Mouse (Mus musculus): ENCODE data around the gene Taz. TPM values are rescaled to one million over a fixed set of nuclear protein-coding genes. Genes with fewer than 3 reads are reported as not detected.
A peak's percentile ranks its signal among the peaks of the same experiment; 100 is the strongest.

Taz gene
- polyA plus RNA-seq, 1 experiment: 79.6 TPM

GRCm38 (mm10) chrX:74245687-74246086 is 36.0 kb upstream of the Taz start:
- no peaks in the 10 kb centered on the region for H3K27me3 ChIP-seq (replicated peaks; ENCODE audit: control insufficient read depth, insufficient read depth, low read length)
- H3K36me3 ChIP-seq (ENCODE audit: control insufficient read depth, insufficient read depth, low read length): no peaks in the 10 kb centered on the region
- WGBS: 4% methylated on average over 17 of the region's 21 CpGs
- H3K4me3 ChIP-seq (ENCODE audit: insufficient read depth, low read depth, low read length): peak overlapping the region; percentile 51
- peak; percentile 80 for DNase-seq
- peaks cover 3% of the 10 kb centered on the region for H3K4me1 ChIP-seq (ENCODE audit: control insufficient read depth, insufficient read depth, low read length)
- TF ChIP-seq POLR2A (IDR thresholded peaks at IDR 0.05; ENCODE audit: low read depth, low read length) (peak; percentile 30), CTCF (conservative IDR thresholded peaks at IDR 0.05; ENCODE audit: insufficient read depth, insufficient read length, low read depth, low read length) (no peak)
- H3K27ac ChIP-seq (ENCODE audit: insufficient read depth, low read depth, low read length): peak overlapping the region; percentile 81

DNA sequence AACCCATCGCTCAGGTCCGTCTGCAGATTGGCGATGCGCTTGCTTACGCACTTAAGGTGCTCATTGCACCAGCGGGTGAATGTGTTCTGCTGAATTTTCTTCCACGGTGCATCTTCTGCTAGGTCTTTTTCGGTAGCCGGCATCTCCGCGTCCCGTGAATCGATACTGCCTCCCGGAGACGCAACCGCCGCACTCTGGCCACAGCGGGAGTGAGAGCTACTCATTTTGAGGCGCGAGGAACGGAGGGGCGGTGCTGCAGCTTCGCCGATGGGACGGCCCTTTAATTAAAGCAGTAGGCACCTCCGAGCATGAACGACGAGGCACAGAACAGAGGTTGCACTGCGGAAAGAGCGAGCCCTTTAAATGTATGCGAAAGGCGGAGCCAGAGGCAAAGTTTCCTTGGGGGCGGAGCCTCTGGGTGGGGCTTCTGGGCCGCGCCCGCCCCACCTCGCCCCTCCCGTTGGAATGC is 35.5 kb upstream of the Taz start:
- WGBS: under 1% methylated on average over 37 of the region's 38 CpGs
- Histone ChIP-seq H3K4me1 (ENCODE audit: control insufficient read depth, insufficient read depth, low read length) (peaks cover 3% of the 10 kb centered on the region), H3K36me3 (ENCODE audit: control insufficient read depth, insufficient read depth, low read length) (no peaks in the 10 kb centered on the region), H3K27me3 (replicated peaks; ENCODE audit: control insufficient read depth, insufficient read depth, low read length) (no peaks in the 10 kb centered on the region), H3K4me3 (ENCODE audit: insufficient read depth, low read depth, low read length) (peak overlapping the region; percentile 71), H3K27ac (ENCODE audit: insufficient read depth, low read depth, low read length) (peak overlapping the region; percentile 81)
- peak; percentile 94 for DNase-seq
- peak; percentile 83 for TF ChIP-seq POLR2A (IDR thresholded peaks at IDR 0.05; ENCODE audit: low read depth, low read length)
- 0 out of 2 replicates have a peak, but pooled peaks have one; percentile 4 for TF ChIP-seq CTCF (conservative IDR thresholded peaks at IDR 0.05; ENCODE audit: insufficient read depth, insufficient read length, low read depth, low read length)

DNA sequence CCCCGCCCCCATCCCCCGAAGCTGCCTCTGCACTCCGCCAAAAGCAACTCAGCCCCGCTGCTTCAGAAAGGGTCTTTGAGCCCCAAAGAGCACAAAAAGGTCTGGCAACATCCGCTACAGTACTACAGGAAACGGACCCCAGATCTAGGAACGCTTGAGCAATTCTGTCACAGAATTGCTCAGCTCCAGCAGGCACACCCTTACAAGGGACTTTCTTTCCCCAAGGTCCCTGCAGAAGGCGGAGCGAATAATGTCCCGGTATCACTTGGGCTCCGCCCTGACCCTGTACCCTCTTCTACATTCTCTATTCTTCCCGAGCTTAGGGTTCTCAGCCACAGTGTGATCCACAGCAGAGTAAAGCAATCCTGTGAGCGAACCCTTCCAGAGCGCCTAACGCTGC is 35.0 kb upstream of the Taz start:
- no peaks in the 10 kb centered on the region for H3K27me3 ChIP-seq (replicated peaks; ENCODE audit: control insufficient read depth, insufficient read depth, low read length)
- 1% methylated on average over 15 of the region's 15 CpGs for WGBS
- peak overlapping the region; percentile 91 for H3K27ac ChIP-seq (ENCODE audit: insufficient read depth, low read depth, low read length)
- no peak for DNase-seq
- H3K36me3 ChIP-seq (ENCODE audit: control insufficient read depth, insufficient read depth, low read length): no peaks in the 10 kb centered on the region
- TF ChIP-seq CTCF (conservative IDR thresholded peaks at IDR 0.05; ENCODE audit: insufficient read depth, insufficient read length, low read depth, low read length): no peak
- no peak for TF ChIP-seq POLR2A (IDR thresholded peaks at IDR 0.05; ENCODE audit: low read depth, low read length)
- peaks cover 3% of the 10 kb centered on the region for H3K4me1 ChIP-seq (ENCODE audit: control insufficient read depth, insufficient read depth, low read length)
- peak overlapping the region; percentile 71 for H3K4me3 ChIP-seq (ENCODE audit: insufficient read depth, low read depth, low read length)

DNA sequence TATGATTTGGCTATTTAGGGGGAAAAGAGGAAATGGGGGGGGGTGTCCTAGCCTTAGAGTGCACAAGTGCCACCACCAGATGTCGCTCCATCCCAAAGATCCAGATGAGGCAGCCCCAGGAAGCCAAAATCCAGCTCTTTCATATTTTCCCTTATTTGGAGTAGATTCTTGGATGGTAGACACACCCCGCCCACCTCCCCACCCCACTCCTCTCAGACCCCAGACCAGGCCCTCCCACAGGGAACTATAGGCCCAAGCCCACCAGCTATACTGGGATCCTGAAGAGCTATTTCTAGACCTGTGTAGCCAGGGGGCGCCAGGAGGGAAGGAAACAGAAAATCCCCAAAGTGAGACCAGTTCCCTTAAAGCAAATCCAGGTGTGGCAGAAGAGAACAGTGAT is 33.1 kb upstream of the Taz start:
- Histone ChIP-seq H3K27me3 (replicated peaks; ENCODE audit: control insufficient read depth, insufficient read depth, low read length) (no peaks in the 10 kb centered on the region), H3K4me1 (ENCODE audit: control insufficient read depth, insufficient read depth, low read length) (peaks cover 3% of the 10 kb centered on the region), H3K4me3 (ENCODE audit: insufficient read depth, low read depth, low read length) (peak overlapping the region; percentile 59), H3K36me3 (ENCODE audit: control insufficient read depth, insufficient read depth, low read length) (no peaks in the 10 kb centered on the region), H3K27ac (ENCODE audit: insufficient read depth, low read depth, low read length) (peak overlapping the region; percentile 15; the same call in 1 of the 2 replicates)
- TF ChIP-seq POLR2A (IDR thresholded peaks at IDR 0.05; ENCODE audit: low read depth, low read length): no peak
- TF ChIP-seq CTCF (conservative IDR thresholded peaks at IDR 0.05; ENCODE audit: insufficient read depth, insufficient read length, low read depth, low read length): peak; percentile 59
- WGBS: 3% methylated on average over 3 of the region's 3 CpGs
- peak; percentile 63 for DNase-seq

GRCm38 (mm10) chrX:74249615-74250014 is 32.1 kb upstream of the Taz start, which contains the start of gene Flna:
TSS of gene Flna (minus strand) at chrX:74249820.
- H3K36me3 ChIP-seq (ENCODE audit: control insufficient read depth, insufficient read depth, low read length): no peaks in the 10 kb centered on the region
- 1% methylated on average over 27 of the region's 38 CpGs for WGBS

GRCm38 (mm10) chrX:74254153-74254887 is 27.4 kb upstream of the Taz start, which contains the start of gene Emd:
TSS of gene Emd (plus strand) at chrX:74254687.
- H3K27ac ChIP-seq (ENCODE audit: insufficient read depth, low read depth, low read length): peak within 1 kb of the TSS; percentile 66
- TF ChIP-seq POLR2A (IDR thresholded peaks at IDR 0.05; ENCODE audit: low read depth, low read length): no peak
- no peak for TF ChIP-seq CTCF (conservative IDR thresholded peaks at IDR 0.05; ENCODE audit: insufficient read depth, insufficient read length, low read depth, low read length)

More at GRCm38 (mm10) chrX:74249615-74250014, 32.1 kb upstream of the Taz start, which contains the start of gene Flna:
- DNase-seq: peak; percentile 72
- Histone ChIP-seq H3K4me1 (ENCODE audit: control insufficient read depth, insufficient read depth, low read length) (peaks cover 3% of the 10 kb centered on the region), H3K27me3 (replicated peaks; ENCODE audit: control insufficient read depth, insufficient read depth, low read length) (no peaks in the 10 kb centered on the region), H3K4me3 (ENCODE audit: insufficient read depth, low read depth, low read length) (peak within 1 kb of the TSS; percentile 59), H3K27ac (ENCODE audit: insufficient read depth, low read depth, low read length) (peak within 1 kb of the TSS; percentile 20; the same call in 1 of the 2 replicates)
- peak; percentile 37 for TF ChIP-seq CTCF (conservative IDR thresholded peaks at IDR 0.05; ENCODE audit: insufficient read depth, insufficient read length, low read depth, low read length)
- TF ChIP-seq POLR2A (IDR thresholded peaks at IDR 0.05; ENCODE audit: low read depth, low read length): no peak

More at GRCm38 (mm10) chrX:74254153-74254887, 27.4 kb upstream of the Taz start, which contains the start of gene Emd:
- H3K27me3 ChIP-seq (replicated peaks; ENCODE audit: control insufficient read depth, insufficient read depth, low read length): no peaks in the 10 kb centered on the region
- peak; percentile 97 for DNase-seq
- H3K4me1 ChIP-seq (ENCODE audit: control insufficient read depth, insufficient read depth, low read length): peaks cover 5% of the 10 kb centered on the region
- 10% methylated on average over 39 of the region's 39 CpGs for WGBS
- no peaks in the 10 kb centered on the region for H3K36me3 ChIP-seq (ENCODE audit: control insufficient read depth, insufficient read depth, low read length)
- peak within 1 kb of the TSS; percentile 81 for H3K4me3 ChIP-seq (ENCODE audit: insufficient read depth, low read depth, low read length)
